Comparison of ENCODE assay signal across 12 mouse cellular contexts in the genomic region with DNA sequence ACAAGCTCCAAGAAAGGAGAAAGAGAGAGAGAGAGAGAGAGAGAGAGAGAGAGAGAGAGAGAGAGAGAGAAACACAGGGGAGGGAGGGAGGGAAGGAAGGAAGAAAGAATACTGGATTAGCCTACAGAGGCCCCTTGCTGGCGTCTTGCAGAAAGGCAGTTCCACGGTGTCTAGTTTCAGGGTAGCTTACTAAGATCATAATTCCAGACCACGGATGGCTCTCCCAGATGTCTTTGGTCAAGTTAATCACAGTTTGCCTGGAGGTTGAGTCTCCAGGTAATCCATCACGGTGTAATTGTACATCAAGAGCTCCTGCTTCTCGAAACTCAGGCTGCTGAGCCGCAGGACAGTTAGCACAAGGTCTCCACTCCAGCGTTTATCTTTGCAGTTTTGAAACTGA.
DNase-seq lines count a peak whose midpoint lies in the region; ATAC-seq lines count a peak whose summit lies in the region.
"Had no signal": no experiment of that assay in that cellular context is flagged by ENCODE, and none has a peak within 500 bp of the region (broad histone marks: within the 10 kb centered on the region; RNA-seq: fewer than 3 reads in every experiment).

No protein-coding gene starts in this region.

- H3K4me2 ChIP-seq in kidney, embryonic 14.5 days (replicated peaks; ENCODE audit: low read depth, low read length) = no peak overlapping the region
- no peak overlapping the region for H3K4me2 ChIP-seq in embryonic facial prominence, embryonic 11.5 days (ENCODE audit: low read depth, low read length)
- H3K4me2 ChIP-seq in limb, embryonic 12.5 days = peak overlapping the region; percentile 32
- H3K4me2 ChIP-seq: heart, embryonic 11.5 days had no signal

- peaks cover 32% of the 10 kb centered on the region; the same call in 1 of the 2 replicates for H3K4me1 ChIP-seq in kidney, embryonic 14.5 days (ENCODE audit: control insufficient read depth, insufficient read depth, low read length)
- H3K4me1 ChIP-seq in embryonic facial prominence, embryonic 11.5 days (ENCODE audit: control insufficient read depth, insufficient read depth, low read length) = peaks cover 5% of the 10 kb centered on the region
- peaks cover 48% of the 10 kb centered on the region for H3K4me1 ChIP-seq in limb, embryonic 12.5 days (replicated peaks)

- no peak for DNase-seq in kidney, adult 9 months
- peak; percentile 78 for DNase-seq in embryo, embryonic 10 days (ENCODE audit: low spot score)
- DNase-seq in embryonic facial prominence, embryonic 11.5 days (ENCODE audit: low spot score) = peak; percentile 84
- no peak for DNase-seq in adrenal gland, adult 8-10 months
- DNase-seq in frontal cortex, postnatal 36 days (ENCODE audit: low spot score in 2 of 2) = no peak
- DNase-seq in adrenal gland, postnatal 25 days = no peak
- DNase-seq: cerebellum, adult 2 months; layer of hippocampus, adult 9-11 months had no signal

- H3K9me3 ChIP-seq in kidney, embryonic 14.5 days (ENCODE audit: control insufficient read depth, low read length) = no peaks in the 10 kb centered on the region
- no peaks in the 10 kb centered on the region for H3K9me3 ChIP-seq in embryonic facial prominence, embryonic 11.5 days (replicated peaks; ENCODE audit: control insufficient read depth, low read length)
- no peaks in the 10 kb centered on the region for H3K9me3 ChIP-seq in limb, embryonic 12.5 days

- H3K36me3 ChIP-seq in kidney, embryonic 14.5 days (ENCODE audit: control insufficient read depth, insufficient read depth, low read length) = no peaks in the 10 kb centered on the region
- no peaks in the 10 kb centered on the region for H3K36me3 ChIP-seq in embryonic facial prominence, embryonic 11.5 days (replicated peaks; ENCODE audit: control insufficient read depth, insufficient read depth, low read depth, low read length)
- no peaks in the 10 kb centered on the region for H3K36me3 ChIP-seq in limb, embryonic 12.5 days

- no peaks in the 10 kb centered on the region for H3K27me3 ChIP-seq in kidney, embryonic 14.5 days (ENCODE audit: control insufficient read depth, insufficient read depth, low read length)
- no peaks in the 10 kb centered on the region for H3K27me3 ChIP-seq in embryonic facial prominence, embryonic 11.5 days (ENCODE audit: control insufficient read depth, insufficient read depth, low read length)
- H3K27me3 ChIP-seq in limb, embryonic 12.5 days = no peaks in the 10 kb centered on the region

- peak overlapping the region; percentile 31; the same call in 1 of the 2 replicates for H3K9ac ChIP-seq in kidney, embryonic 14.5 days (ENCODE audit: low read depth, low read length)
- no peak overlapping the region for H3K9ac ChIP-seq in embryonic facial prominence, embryonic 11.5 days (replicated peaks; ENCODE audit: low read length)
- 0 out of 2 replicates have a peak overlapping the region, but pooled peaks have one; percentile 9 for H3K9ac ChIP-seq in limb, embryonic 12.5 days (replicated peaks)

- ATAC-seq in kidney, embryonic 14.5 days (ENCODE audit: low FRiP score, low TSS enrichment) = peak; percentile 88
- ATAC-seq in embryonic facial prominence, embryonic 11.5 days (replicated peaks; ENCODE audit: insufficient number of reproducible peaks, low FRiP score, low TSS enrichment, low read depth) = peak; percentile 74; the same call in 1 of the 2 replicates
- no peak; the same call in 1 of the 2 replicates for ATAC-seq in limb, embryonic 12.5 days (ENCODE audit: insufficient number of reproducible peaks, insufficient read depth, low FRiP score, low TSS enrichment, low read depth)
- ATAC-seq: hindbrain, postnatal 0 days had no signal

- WGBS in kidney, embryonic 14.5 days = 7% methylated on average over 7 of the region's 7 CpGs
- 23% methylated on average over 7 of the region's 7 CpGs for WGBS in embryonic facial prominence, embryonic 11.5 days
- 6% methylated on average over 7 of the region's 7 CpGs for WGBS in limb, embryonic 12.5 days

- H3K4me3 ChIP-seq in kidney, embryonic 14.5 days (ENCODE audit: low read length) = no peak overlapping the region
- no peak overlapping the region for H3K4me3 ChIP-seq in embryonic facial prominence, embryonic 11.5 days (ENCODE audit: low read depth, low read length)
- H3K4me3 ChIP-seq in limb, embryonic 12.5 days (replicated peaks) = no peak overlapping the region

- H3K27ac ChIP-seq in kidney, embryonic 14.5 days (ENCODE audit: low read depth, low read length) = peak overlapping the region; percentile 89
- peak overlapping the region; percentile 72 for H3K27ac ChIP-seq in embryonic facial prominence, embryonic 11.5 days (replicated peaks; ENCODE audit: low read depth, low read length)
- H3K27ac ChIP-seq in limb, embryonic 12.5 days = peak overlapping the region; percentile 73
- H3K27ac ChIP-seq: hindbrain, postnatal 0 days had no signal

Comparison
In these comparisons a context has a peak if more than half of its experiments do, and no peak if none do; other contexts are left out.
1. DNase-seq: peak in embryo, embryonic 10 days (single experiment) and embryonic facial prominence, embryonic 11.5 days (single experiment); none in kidney, adult 9 months (single experiment), adrenal gland, adult 8-10 months (single experiment), frontal cortex, postnatal 36 days (0 of 2) and adrenal gland, postnatal 25 days (single experiment).
2. Peak in every context shown above with its lines, with median percentiles within 50 percentile points of each other: H3K27ac ChIP-seq.